Mouse (Mus musculus): ENCODE results near the gene Slc9a9. TPM values are rescaled to one million over a fixed set of nuclear protein-coding genes. Genes with fewer than 3 reads are reported as not detected.

Gene Slc9a9
- polyA plus RNA-seq, 1 experiment from 2014 or later: 1.2 TPM

GRCm38 (mm10) chr9:95226986-95227385, 557.3 kb downstream of the Slc9a9 start:
- Histone ChIP-seq H3K4me3 (ENCODE audit: low read depth, low read length) (no peak overlapping the region), H3K9ac (ENCODE audit: low read length) (no peak overlapping the region), H3K27ac (replicated peaks; ENCODE audit: low read depth, low read length) (no peak overlapping the region), H3K9me3 (ENCODE audit: control insufficient read depth, low read length) (no peaks in the 10 kb centered on the region), H3K4me1 (ENCODE audit: control insufficient read depth, insufficient read depth, low read length) (no peaks in the 10 kb centered on the region), H3K4me2 (ENCODE audit: low read depth, severe bottlenecking) (no peak overlapping the region), H3K27me3 (ENCODE audit: control insufficient read depth, insufficient read depth, low read length) (no peaks in the 10 kb centered on the region), H3K36me3 (ENCODE audit: control insufficient read depth, insufficient read depth, low read length) (no peaks in the 10 kb centered on the region)
- DNase-seq (ENCODE audit: low spot score) (no peak), ATAC-seq (ENCODE audit: insufficient number of reproducible peaks, low FRiP score, low TSS enrichment, low read depth) (no peak)
- 79% methylated on average over 4 of the region's 4 CpGs for WGBS

- H3K27ac ChIP-seq (replicated peaks; ENCODE audit: low read depth, low read length): no peak overlapping the region
- no peaks in the 10 kb centered on the region for H3K4me1 ChIP-seq (ENCODE audit: control insufficient read depth, insufficient read depth, low read length)
- DNase-seq (ENCODE audit: low spot score): no peak
- no peaks in the 10 kb centered on the region for H3K27me3 ChIP-seq (ENCODE audit: control insufficient read depth, insufficient read depth, low read length)
- H3K36me3 ChIP-seq (ENCODE audit: control insufficient read depth, insufficient read depth, low read length): no peaks in the 10 kb centered on the region
- no peaks in the 10 kb centered on the region for H3K9me3 ChIP-seq (ENCODE audit: control insufficient read depth, low read length)
- H3K9ac ChIP-seq (ENCODE audit: low read length): no peak overlapping the region
- no peak overlapping the region for H3K4me2 ChIP-seq (ENCODE audit: low read depth, severe bottlenecking)
- H3K4me3 ChIP-seq (ENCODE audit: low read depth, low read length): no peak overlapping the region
- 93% methylated on average over 1 of the region's 1 CpGs for WGBS
- ATAC-seq (ENCODE audit: insufficient number of reproducible peaks, low FRiP score, low TSS enrichment, low read depth): no peak
These were observed 558.4 kb downstream of the Slc9a9 start for GRCm38 (mm10) chr9:95228123-95228522.

GRCm38 (mm10) chr9:95229147-95229546, 559.4 kb downstream of the Slc9a9 start:
- WGBS: 91% methylated on average over 2 of the region's 2 CpGs
- Histone ChIP-seq H3K9me3 (ENCODE audit: control insufficient read depth, low read length) (no peaks in the 10 kb centered on the region), H3K27me3 (ENCODE audit: control insufficient read depth, insufficient read depth, low read length) (no peaks in the 10 kb centered on the region), H3K4me2 (ENCODE audit: low read depth, severe bottlenecking) (no peak overlapping the region), H3K36me3 (ENCODE audit: control insufficient read depth, insufficient read depth, low read length) (no peaks in the 10 kb centered on the region), H3K27ac (replicated peaks; ENCODE audit: low read depth, low read length) (no peak overlapping the region), H3K9ac (ENCODE audit: low read length) (no peak overlapping the region), H3K4me1 (ENCODE audit: control insufficient read depth, insufficient read depth, low read length) (no peaks in the 10 kb centered on the region), H3K4me3 (ENCODE audit: low read depth, low read length) (no peak overlapping the region)
- DNase-seq (ENCODE audit: low spot score): no peak
- ATAC-seq (ENCODE audit: insufficient number of reproducible peaks, low FRiP score, low TSS enrichment, low read depth): no peak

GRCm38 (mm10) chr9:95239900-95240299, 570.2 kb downstream of the Slc9a9 start:
- ATAC-seq (ENCODE audit: insufficient number of reproducible peaks, low FRiP score, low TSS enrichment, low read depth) (no peak), DNase-seq (ENCODE audit: low spot score) (no peak)
- Histone ChIP-seq H3K9ac (ENCODE audit: low read length) (no peak overlapping the region), H3K4me1 (ENCODE audit: control insufficient read depth, insufficient read depth, low read length) (no peaks in the 10 kb centered on the region), H3K36me3 (ENCODE audit: control insufficient read depth, insufficient read depth, low read length) (no peaks in the 10 kb centered on the region), H3K27ac (replicated peaks; ENCODE audit: low read depth, low read length) (no peak overlapping the region), H3K4me3 (ENCODE audit: low read depth, low read length) (no peak overlapping the region), H3K9me3 (ENCODE audit: control insufficient read depth, low read length) (no peaks in the 10 kb centered on the region), H3K4me2 (ENCODE audit: low read depth, severe bottlenecking) (no peak overlapping the region), H3K27me3 (ENCODE audit: control insufficient read depth, insufficient read depth, low read length) (no peaks in the 10 kb centered on the region)

- Histone ChIP-seq H3K9ac (ENCODE audit: low read length) (no peak overlapping the region), H3K36me3 (ENCODE audit: control insufficient read depth, insufficient read depth, low read length) (no peaks in the 10 kb centered on the region), H3K4me1 (ENCODE audit: control insufficient read depth, insufficient read depth, low read length) (no peaks in the 10 kb centered on the region), H3K27ac (replicated peaks; ENCODE audit: low read depth, low read length) (no peak overlapping the region), H3K4me2 (ENCODE audit: low read depth, severe bottlenecking) (no peak overlapping the region), H3K27me3 (ENCODE audit: control insufficient read depth, insufficient read depth, low read length) (no peaks in the 10 kb centered on the region), H3K9me3 (ENCODE audit: control insufficient read depth, low read length) (no peaks in the 10 kb centered on the region), H3K4me3 (ENCODE audit: low read depth, low read length) (no peak overlapping the region)
- no peak for DNase-seq (ENCODE audit: low spot score)
- 88% methylated on average over 2 of the region's 2 CpGs for WGBS
- ATAC-seq (ENCODE audit: insufficient number of reproducible peaks, low FRiP score, low TSS enrichment, low read depth): no peak
These were observed 573.0 kb downstream of the Slc9a9 start for GRCm38 (mm10) chr9:95242628-95243195.

GRCm38 (mm10) chr9:95254162-95254561, 584.5 kb downstream of the Slc9a9 start:
- Histone ChIP-seq H3K9me3 (ENCODE audit: control insufficient read depth, low read length) (no peaks in the 10 kb centered on the region), H3K27me3 (ENCODE audit: control insufficient read depth, insufficient read depth, low read length) (no peaks in the 10 kb centered on the region), H3K9ac (ENCODE audit: low read length) (no peak overlapping the region), H3K4me1 (ENCODE audit: control insufficient read depth, insufficient read depth, low read length) (no peaks in the 10 kb centered on the region), H3K4me2 (ENCODE audit: low read depth, severe bottlenecking) (no peak overlapping the region), H3K27ac (replicated peaks; ENCODE audit: low read depth, low read length) (no peak overlapping the region), H3K36me3 (ENCODE audit: control insufficient read depth, insufficient read depth, low read length) (no peaks in the 10 kb centered on the region), H3K4me3 (ENCODE audit: low read depth, low read length) (no peak overlapping the region)
- WGBS: 82% methylated on average over 4 of the region's 4 CpGs
- no peak for ATAC-seq (ENCODE audit: insufficient number of reproducible peaks, low FRiP score, low TSS enrichment, low read depth)
- no peak for DNase-seq (ENCODE audit: low spot score)

GRCm38 (mm10) chr9:95255844-95256243, 586.1 kb downstream of the Slc9a9 start:
- Histone ChIP-seq H3K9me3 (ENCODE audit: control insufficient read depth, low read length) (no peaks in the 10 kb centered on the region), H3K4me2 (ENCODE audit: low read depth, severe bottlenecking) (no peak overlapping the region), H3K36me3 (ENCODE audit: control insufficient read depth, insufficient read depth, low read length) (no peaks in the 10 kb centered on the region), H3K4me1 (ENCODE audit: control insufficient read depth, insufficient read depth, low read length) (no peaks in the 10 kb centered on the region), H3K27ac (replicated peaks; ENCODE audit: low read depth, low read length) (no peak overlapping the region), H3K4me3 (ENCODE audit: low read depth, low read length) (no peak overlapping the region), H3K9ac (ENCODE audit: low read length) (no peak overlapping the region), H3K27me3 (ENCODE audit: control insufficient read depth, insufficient read depth, low read length) (no peaks in the 10 kb centered on the region)
- WGBS: 91% methylated on average over 6 of the region's 6 CpGs
- no peak for ATAC-seq (ENCODE audit: insufficient number of reproducible peaks, low FRiP score, low TSS enrichment, low read depth)
- DNase-seq (ENCODE audit: low spot score): no peak

- H3K36me3 ChIP-seq (ENCODE audit: control insufficient read depth, insufficient read depth, low read length): no peaks in the 10 kb centered on the region
- WGBS: 69% methylated on average over 21 of the region's 21 CpGs
- no peaks in the 10 kb centered on the region for H3K4me1 ChIP-seq (ENCODE audit: control insufficient read depth, insufficient read depth, low read length)
- no peaks in the 10 kb centered on the region for H3K9me3 ChIP-seq (ENCODE audit: control insufficient read depth, low read length)
- ATAC-seq (ENCODE audit: insufficient number of reproducible peaks, low FRiP score, low TSS enrichment, low read depth) (no peak), DNase-seq (ENCODE audit: low spot score) (no peak)
- H3K27ac ChIP-seq (replicated peaks; ENCODE audit: low read depth, low read length): no peak overlapping the region
- no peak overlapping the region for H3K9ac ChIP-seq (ENCODE audit: low read length)
- H3K27me3 ChIP-seq (ENCODE audit: control insufficient read depth, insufficient read depth, low read length): no peaks in the 10 kb centered on the region
- H3K4me2 ChIP-seq (ENCODE audit: low read depth, severe bottlenecking): no peak overlapping the region
- no peak overlapping the region for H3K4me3 ChIP-seq (ENCODE audit: low read depth, low read length)
These were observed 587.1 kb downstream of the Slc9a9 start for GRCm38 (mm10) chr9:95256680-95257316.

GRCm38 (mm10) chr9:95262851-95263250, 593.1 kb downstream of the Slc9a9 start:
- Histone ChIP-seq H3K4me2 (ENCODE audit: low read depth, severe bottlenecking) (no peak overlapping the region), H3K9me3 (ENCODE audit: control insufficient read depth, low read length) (no peaks in the 10 kb centered on the region), H3K9ac (ENCODE audit: low read length) (no peak overlapping the region), H3K4me3 (ENCODE audit: low read depth, low read length) (no peak overlapping the region), H3K27me3 (ENCODE audit: control insufficient read depth, insufficient read depth, low read length) (no peaks in the 10 kb centered on the region), H3K36me3 (ENCODE audit: control insufficient read depth, insufficient read depth, low read length) (no peaks in the 10 kb centered on the region), H3K4me1 (ENCODE audit: control insufficient read depth, insufficient read depth, low read length) (no peaks in the 10 kb centered on the region), H3K27ac (replicated peaks; ENCODE audit: low read depth, low read length) (no peak overlapping the region)
- ATAC-seq (ENCODE audit: insufficient number of reproducible peaks, low FRiP score, low TSS enrichment, low read depth) (no peak), DNase-seq (ENCODE audit: low spot score) (no peak)
- 65% methylated on average over 3 of the region's 3 CpGs for WGBS
